In the genomic region with DNA sequence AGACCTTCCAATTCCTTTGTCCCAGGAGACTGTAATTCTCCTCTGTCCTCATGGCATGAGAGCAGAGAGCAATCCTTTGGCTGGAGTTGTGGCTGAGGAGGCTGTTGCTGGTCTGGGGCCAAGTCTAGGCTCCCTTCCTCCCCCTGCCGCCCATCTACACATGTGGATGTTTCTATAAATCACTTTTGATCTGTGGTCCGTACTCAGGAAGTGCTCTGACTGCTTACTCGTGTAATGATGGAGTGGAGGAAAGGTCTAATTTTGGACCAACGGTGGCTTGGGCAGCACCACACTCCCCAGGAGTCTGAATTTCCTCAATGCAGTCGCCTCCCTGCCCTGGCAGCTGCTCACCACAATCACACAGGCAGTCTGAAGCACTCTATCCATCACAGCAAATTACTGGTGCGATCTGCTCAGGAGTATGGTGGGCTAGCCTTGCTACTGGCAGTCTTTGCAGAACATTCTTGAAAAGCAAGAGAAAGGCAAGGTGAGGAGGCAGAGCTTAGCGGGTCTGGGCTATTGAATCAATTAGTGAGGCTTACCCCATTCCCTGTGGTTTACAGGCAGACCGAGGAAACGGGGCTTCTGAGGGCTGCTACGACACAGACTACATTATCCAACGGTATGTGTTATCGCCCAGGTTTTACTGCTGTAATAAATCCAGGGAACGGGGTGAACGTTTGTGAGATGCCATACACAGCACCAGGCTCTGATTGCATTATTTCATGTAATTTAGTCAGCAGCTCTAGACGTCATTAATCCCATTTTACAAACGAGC, we compare ENCODE assay signal across 10 mouse cellular contexts.
A peak's percentile ranks its signal among the peaks of the same experiment; 100 is the strongest.
DNase-seq lines count a peak whose midpoint lies in the region; ATAC-seq and TF ChIP-seq lines count a peak whose summit lies in the region.
"Had no signal": no experiment of that assay in that cellular context is flagged by ENCODE, and none has a peak within 500 bp of the region (broad histone marks: within the 10 kb centered on the region; RNA-seq: fewer than 3 reads in every experiment).

No protein-coding gene starts in this region.

- no peaks in the 10 kb centered on the region for H3K4me1 ChIP-seq in heart, embryonic 11.5 days (ENCODE audit: control insufficient read depth, insufficient read depth, low read length)
- H3K4me1 ChIP-seq in lung, embryonic 16.5 days (replicated peaks; ENCODE audit: control insufficient read depth, insufficient read depth, low read length) = peaks cover 5% of the 10 kb centered on the region; the same call in 1 of the 2 replicates
- no peaks in the 10 kb centered on the region for H3K4me1 ChIP-seq in lung, adult 2 months (ENCODE audit: control insufficient read depth, insufficient read depth, low read length)

- TF ChIP-seq CTCF in lung, adult 2 months (IDR thresholded peaks at IDR 0.05; ENCODE audit: insufficient read depth, low read length) = no peak

- WGBS in heart, embryonic 11.5 days (ENCODE audit: insufficient replicate concordance) = 57% methylated on average over 16 of the region's 16 CpGs
- WGBS in lung, embryonic 16.5 days = 45% methylated on average over 16 of the region's 16 CpGs
- WGBS in lung, adult 2 months = 41% methylated on average over 16 of the region's 16 CpGs

- H3K27ac ChIP-seq in heart, embryonic 11.5 days (ENCODE audit: low read depth, low read length) = no peak overlapping the region
- no peak overlapping the region for H3K27ac ChIP-seq in lung, embryonic 16.5 days (ENCODE audit: low read length)
- H3K27ac ChIP-seq: liver, embryonic 14.5 days had no signal

- DNase-seq in heart, adult 9 months (ENCODE audit: low spot score in 2 of 2) = no peak
- DNase-seq in lung, adult 2 months = no peak
- DNase-seq in forelimb bud, embryonic 11.5 days (ENCODE audit: low read depth, low spot score) = peak; percentile 78
- peak; percentile 40 for DNase-seq in mesoderm, embryonic 11.5 days (ENCODE audit: low read depth, low spot score)
- no peak for DNase-seq in frontal cortex, postnatal 10 days (ENCODE audit: low spot score in 2 of 2)
- no peak for DNase-seq in adrenal gland, adult 2 months
- DNase-seq: heart, postnatal 14 days had no signal

- no peak for TF ChIP-seq POLR2A in lung, adult 2 months (IDR thresholded peaks at IDR 0.05; ENCODE audit: borderline replicate concordance, extremely low read depth, low read depth, low read length)

- no peaks in the 10 kb centered on the region for H3K27me3 ChIP-seq in heart, embryonic 11.5 days (ENCODE audit: control insufficient read depth, insufficient read depth, low read length)
- no peaks in the 10 kb centered on the region for H3K27me3 ChIP-seq in lung, embryonic 16.5 days (ENCODE audit: control insufficient read depth, insufficient read depth, low read depth, low read length)

- H3K36me3 ChIP-seq in heart, embryonic 11.5 days (ENCODE audit: control insufficient read depth, insufficient read depth, low read length) = no peaks in the 10 kb centered on the region
- H3K36me3 ChIP-seq in lung, embryonic 16.5 days (ENCODE audit: control insufficient read depth, insufficient read depth, low read length) = no peaks in the 10 kb centered on the region

- 0 out of 2 replicates have a peak, but pooled peaks have one; percentile 42 for ATAC-seq in heart, embryonic 11.5 days (replicated peaks; ENCODE audit: insufficient number of reproducible peaks, low FRiP score, low TSS enrichment)
- ATAC-seq in lung, embryonic 16.5 days (ENCODE audit: low read depth) = peak; percentile 47; the same call in 1 of the 2 replicates

- H3K4me3 ChIP-seq in heart, embryonic 11.5 days (ENCODE audit: low read depth, low read length) = no peak overlapping the region
- no peak overlapping the region for H3K4me3 ChIP-seq in lung, embryonic 16.5 days (ENCODE audit: low read length)
- H3K4me3 ChIP-seq in lung, adult 2 months (replicated peaks; ENCODE audit: extremely low read depth, low read depth, low read length) = no peak overlapping the region

- H3K9ac ChIP-seq in heart, embryonic 11.5 days (ENCODE audit: low read depth, low read length) = no peak overlapping the region
- no peak overlapping the region for H3K9ac ChIP-seq in lung, embryonic 16.5 days (ENCODE audit: low read length)
- H3K9ac ChIP-seq: liver, embryonic 14.5 days had no signal

- H3K4me2 ChIP-seq in heart, embryonic 11.5 days = no peak overlapping the region
- H3K4me2 ChIP-seq in lung, embryonic 16.5 days (ENCODE audit: low read depth, low read length) = no peak overlapping the region

- H3K9me3 ChIP-seq in heart, embryonic 11.5 days (replicated peaks; ENCODE audit: control insufficient read depth, low read length) = no peaks in the 10 kb centered on the region
- H3K9me3 ChIP-seq in lung, embryonic 16.5 days (ENCODE audit: control insufficient read depth, low read length) = no peaks in the 10 kb centered on the region

Comparison
In these comparisons a context has a peak if more than half of its experiments do, and no peak if none do; other contexts are left out.
1. DNase-seq: peak in forelimb bud, embryonic 11.5 days (single experiment) and mesoderm, embryonic 11.5 days (single experiment); none in heart, adult 9 months (0 of 2), lung, adult 2 months (single experiment), frontal cortex, postnatal 10 days (0 of 2) and adrenal gland, adult 2 months (single experiment).